Mouse (Mus musculus) fibroblast of lung, adult 2 months (primary cell): ENCODE results near the gene Cbarp.
"Not testable (repeated sequence)": the region's sequence is repeated elsewhere in the genome, so short reads cannot be mapped to it uniquely, and the experiment has no call there.

Source experiments
- DNase-seq: peaks from one replicate; pipeline ENCODE4 v3.0.0-alpha.2; 2011; ENCODE audit warnings: low read depth

Gene Cbarp

DNA sequence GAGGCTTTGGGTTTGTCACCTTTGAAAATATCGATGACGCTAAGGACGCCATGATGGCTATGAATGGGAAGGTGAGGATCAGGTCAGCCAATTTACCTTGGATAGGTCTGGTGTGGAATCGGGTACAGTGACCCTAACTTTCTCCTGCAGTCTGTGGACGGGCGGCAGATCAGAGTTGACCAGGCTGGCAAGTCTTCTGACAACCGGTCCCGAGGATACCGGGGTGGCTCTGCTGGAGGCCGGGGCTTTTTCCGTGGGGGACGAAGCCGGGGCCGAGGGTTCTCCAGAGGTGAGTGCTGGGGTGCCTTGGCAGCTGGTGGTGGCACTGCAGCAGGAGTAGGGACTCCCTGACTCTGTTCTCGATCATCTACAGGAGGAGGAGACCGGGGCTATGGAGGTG, 29.4 kb upstream of the Cbarp start:
- no peak for DNase-seq

DNA sequence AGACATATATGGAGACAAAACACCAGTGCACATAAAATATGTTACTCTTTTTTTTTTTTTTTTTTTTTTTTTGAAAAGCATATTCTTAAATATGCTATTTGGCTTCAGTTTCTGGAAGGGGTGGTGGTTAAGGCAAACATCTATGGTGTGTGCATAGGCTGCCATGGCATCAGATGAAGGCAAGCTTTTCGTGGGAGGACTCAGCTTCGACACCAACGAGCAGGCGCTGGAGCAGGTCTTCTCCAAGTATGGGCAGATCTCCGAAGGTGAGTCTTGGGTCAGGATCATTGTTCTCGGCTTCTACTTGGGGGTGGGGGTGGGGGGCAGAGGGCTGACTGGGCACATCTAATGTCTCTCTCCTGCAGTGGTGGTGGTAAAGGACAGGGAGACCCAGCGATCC, 29.0 kb upstream of the Cbarp start:
- DNase-seq, result no peak

DNA sequence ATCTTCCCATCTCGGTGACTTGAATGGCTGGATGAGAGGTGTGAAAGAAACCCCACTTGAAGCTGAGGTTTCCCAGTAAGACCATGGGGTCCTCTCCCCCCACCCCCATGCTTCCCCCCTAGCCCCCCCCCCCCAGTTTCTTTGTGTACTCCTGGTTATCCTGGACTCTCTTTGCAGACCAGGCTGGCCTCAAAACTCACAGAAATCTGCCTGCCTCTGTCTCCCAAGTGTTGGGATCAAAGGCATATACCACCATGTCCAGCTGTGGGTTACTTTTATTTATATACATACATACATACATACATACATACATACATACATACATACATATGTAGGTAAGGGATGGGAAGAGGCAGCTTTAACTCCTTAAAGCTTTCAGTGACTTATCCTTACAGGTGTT, 28.4 kb upstream of the Cbarp start:
- DNase-seq, result no peak

DNA sequence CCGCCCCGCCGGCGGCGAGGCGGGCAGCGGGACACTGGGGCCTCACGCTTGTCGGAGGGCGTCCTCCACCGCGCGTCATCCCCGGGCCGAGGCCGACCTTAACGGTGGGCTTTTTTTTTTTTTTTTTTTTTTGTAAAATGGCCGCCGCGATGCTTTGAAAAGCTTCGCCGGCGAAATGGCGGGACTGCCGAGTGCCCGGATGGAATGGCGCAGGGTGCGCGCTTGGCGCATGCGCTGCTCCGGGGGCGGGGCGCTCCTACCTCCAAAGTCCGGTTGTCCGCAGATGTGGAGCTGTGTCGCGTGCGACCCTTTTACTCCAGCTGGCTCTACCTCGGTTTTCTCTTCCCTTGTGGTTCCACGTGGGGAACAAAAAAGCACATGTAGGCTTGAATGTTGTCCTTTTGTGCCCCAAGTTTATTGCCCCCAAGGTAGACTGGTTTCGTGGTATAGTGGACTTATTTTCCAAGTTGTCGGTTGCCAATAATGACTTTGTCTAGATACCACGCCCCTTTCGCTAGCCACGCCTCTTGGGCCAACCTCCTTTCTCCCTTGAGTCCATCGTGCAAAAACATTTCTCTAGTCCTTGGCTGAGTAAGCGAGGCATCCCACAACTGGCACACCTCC, 27.5 kb upstream of the Cbarp start:
- DNase-seq, result peak; percentile 84

DNA sequence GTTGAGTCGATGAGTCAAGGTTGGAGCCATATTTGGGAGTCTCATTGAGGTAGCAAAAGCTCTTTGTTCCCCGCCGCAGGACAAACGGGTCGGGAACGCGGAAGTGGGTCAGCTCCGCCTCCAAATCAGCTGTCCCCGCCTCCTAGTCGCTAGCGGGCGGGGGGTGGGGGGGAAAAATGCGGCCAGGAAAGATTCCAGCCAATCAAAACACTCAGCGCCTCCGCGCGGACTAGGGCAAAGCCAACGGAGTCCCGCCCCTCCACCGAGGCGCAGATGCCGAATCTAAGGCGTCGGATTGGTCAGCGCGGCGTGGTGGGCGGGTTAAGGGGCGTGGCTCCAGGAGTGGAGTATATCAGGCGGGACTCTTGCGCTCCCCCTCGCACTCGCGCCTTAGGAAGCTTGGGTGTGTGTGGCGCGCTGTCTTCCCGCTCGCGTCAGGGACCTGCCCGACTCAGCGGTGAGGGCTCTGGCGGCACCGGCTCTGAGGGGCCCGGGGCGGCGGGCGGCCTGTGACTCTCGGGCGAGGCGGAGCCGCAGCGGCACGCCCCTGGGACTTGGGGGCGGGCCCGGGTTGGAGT, 26.9 kb upstream of the Cbarp start:
- DNase-seq, result peak; percentile 95

DNA sequence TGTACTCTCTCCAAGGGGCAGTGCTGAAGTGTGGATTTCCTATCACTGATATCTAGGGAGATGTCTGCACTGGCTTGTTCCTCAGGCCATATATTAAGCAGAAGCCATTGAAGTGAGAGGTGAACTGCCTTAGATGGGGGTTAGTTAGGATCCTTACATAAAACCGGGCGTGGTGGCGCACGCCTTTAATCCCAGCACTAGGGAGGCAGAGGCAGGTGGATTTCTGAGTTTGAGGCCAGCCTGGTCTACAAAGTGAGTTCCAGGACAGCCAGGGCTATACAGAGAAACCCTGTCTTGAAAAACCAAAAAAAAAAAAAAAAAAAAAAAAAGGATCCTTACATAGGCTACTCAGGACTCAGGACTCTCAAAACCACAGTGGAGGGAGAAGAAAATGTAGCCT, 25.5 kb upstream of the Cbarp start:
- not testable (repeated sequence) for DNase-seq

DNA sequence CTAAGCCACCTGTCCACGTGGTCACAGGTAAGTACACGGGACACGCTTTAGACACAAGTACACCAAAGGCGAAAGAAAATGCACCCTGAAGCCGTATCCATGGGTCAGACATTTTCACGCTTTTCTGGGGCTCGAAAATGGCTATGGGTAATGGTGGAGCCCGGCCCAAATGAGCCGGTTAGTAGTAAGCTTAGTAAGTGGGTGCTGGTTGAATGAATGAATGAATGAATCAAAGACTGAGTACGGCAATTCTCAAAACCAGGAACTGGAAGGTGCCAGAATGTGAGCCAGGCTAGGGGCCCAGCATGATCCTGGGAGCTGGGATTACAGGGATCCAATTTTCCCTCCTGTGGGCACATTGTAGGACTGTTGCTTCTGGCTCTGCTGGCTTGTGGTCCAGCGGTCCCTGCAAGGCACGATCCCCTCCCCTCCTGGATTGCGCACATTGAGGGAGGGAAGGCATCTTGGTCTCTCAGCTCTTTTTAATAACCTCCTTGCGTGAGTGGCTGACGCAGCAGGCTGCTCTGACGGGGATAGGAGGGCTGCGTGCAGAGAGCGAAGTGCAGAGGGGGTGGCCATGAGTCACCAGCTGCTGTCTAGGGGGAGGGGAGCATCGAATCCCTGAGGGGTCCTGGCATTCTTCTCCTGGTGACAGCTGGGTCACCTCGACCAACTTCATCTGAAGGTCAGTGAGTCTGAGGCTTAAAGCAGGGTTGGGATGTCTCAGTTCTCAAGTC, 24.9 kb upstream of the Cbarp start, which contains the start of gene Cirbp:
Gene Cirbp (plus strand): TSS at position 594 of the 737 bp plus-strand sequence.
- no peak for DNase-seq

DNA sequence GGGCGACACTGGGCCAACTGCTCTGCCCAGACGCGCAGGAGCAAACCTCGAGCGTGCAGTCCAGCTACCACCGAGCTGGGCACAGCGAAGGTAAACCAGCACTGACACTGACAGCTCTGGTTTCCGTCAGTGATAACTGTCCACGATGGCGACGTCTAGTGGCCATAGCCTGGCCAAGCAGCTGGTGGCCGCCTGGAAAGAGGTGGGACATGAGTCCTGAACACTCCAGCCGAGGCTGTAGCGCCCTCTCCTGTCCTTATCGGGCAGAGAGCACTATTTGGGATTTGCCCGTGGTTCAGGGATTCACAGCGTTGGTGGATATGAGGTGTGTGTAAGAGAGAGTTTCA, 24.3 kb upstream of the Cbarp start:
- DNase-seq, result peak; percentile 89

DNA sequence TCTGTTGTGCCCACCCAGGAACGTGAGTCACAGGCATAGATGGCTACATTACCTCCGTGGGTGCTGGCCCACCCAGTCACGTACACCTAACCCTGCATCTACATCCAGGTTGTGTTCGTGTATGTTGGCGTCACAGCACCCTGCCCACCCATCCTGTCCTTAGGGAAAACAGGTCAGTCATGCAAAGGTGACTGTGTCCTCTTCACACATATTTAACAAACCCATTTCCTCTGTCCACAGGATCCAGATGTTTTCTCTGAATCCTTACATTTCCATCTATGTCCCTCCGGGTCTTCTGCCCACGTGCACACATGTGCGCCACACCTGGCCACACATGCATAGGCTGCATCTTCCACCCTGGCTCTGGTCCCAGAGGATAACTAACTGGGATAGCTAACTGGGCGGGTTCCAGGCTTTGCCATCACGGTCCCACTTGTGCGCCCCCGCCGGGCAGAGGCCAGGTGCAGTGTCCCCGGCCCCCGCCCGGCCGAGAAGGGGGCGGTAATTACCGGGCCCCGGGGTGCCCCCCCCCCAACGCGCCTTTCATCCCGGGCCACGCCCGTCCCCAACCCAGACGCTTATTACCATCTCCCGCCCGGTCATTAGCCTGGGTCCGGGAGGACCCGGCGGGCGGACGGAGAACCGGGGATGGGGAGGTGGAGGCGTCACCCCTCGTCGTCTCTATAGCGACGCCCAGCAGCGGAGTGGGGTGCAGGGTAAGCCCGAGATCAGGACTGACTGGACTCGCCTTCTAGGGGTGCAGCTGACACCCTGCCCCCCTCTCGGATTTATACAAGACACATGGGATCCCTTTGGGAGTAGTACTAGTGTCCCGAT, 23.7 kb upstream of the Cbarp start:
- DNase-seq, result no peak

DNA sequence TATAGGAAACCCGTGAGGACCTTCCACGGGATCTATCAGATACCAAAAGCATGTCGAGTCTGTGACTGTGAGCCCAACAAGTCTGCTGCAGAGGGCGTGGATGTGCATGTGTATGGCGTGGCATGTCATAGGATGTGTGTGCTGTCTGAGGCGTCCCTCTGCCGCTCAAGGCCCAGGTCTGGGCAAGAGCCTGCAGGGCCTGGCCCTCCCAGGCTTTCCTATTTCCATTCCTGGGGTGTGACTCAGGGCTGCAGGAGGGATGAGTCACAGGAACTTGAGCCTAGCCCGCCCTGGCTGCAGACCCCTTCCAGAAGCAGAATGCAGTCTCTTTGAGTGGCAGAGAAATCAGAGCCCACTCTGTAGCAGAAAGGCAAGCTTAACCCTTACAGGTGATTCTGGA, 23.1 kb upstream of the Cbarp start:
- DNase-seq, result no peak

DNA sequence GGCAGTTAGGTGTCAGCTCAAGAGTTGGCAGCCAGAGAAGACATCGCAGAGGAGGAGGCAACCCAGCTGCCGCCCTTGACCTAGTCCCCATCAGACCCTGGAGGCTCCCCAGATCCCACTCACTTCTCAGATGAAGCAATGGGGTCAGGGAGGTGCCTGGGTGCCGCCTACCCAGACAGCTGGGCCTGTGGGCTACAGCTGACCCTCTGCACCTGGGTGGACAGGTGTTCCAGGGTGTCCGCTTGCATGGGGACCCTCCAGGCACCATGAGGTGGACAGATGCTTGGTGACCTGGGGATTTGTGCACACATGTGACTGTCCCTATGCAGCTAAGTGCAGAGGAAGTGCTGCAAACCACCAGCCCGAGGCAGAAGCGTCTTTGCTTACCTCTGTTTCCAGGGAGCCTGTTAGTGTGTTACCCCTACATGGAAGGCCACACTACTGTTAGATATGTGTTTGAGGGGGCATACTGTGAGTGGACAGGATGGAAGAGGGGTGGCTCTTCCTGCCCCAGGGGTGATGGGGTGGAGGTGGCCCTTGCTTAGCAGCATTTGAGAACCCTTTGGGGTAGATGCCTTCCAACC, 22.2 kb upstream of the Cbarp start:
- DNase-seq, result no peak

DNA sequence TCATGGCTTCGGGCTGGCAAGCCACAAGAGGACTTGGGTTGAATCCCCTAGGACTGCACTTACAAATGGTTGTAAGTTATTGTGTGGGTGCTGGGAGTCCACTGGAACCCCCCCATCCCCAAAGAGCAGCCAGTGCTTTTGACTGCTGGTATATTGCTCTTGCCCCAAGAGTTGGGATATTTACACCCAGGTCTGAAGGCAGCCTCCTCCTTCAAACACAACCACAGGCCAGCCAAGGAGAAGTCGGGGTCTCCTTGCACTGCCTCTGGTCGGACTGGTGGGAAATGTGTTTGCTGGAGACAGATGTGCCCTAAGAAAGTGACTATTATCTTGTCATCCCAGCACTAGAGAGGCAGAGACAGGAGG, 21.6 kb upstream of the Cbarp start:
- DNase-seq, result no peak

DNA sequence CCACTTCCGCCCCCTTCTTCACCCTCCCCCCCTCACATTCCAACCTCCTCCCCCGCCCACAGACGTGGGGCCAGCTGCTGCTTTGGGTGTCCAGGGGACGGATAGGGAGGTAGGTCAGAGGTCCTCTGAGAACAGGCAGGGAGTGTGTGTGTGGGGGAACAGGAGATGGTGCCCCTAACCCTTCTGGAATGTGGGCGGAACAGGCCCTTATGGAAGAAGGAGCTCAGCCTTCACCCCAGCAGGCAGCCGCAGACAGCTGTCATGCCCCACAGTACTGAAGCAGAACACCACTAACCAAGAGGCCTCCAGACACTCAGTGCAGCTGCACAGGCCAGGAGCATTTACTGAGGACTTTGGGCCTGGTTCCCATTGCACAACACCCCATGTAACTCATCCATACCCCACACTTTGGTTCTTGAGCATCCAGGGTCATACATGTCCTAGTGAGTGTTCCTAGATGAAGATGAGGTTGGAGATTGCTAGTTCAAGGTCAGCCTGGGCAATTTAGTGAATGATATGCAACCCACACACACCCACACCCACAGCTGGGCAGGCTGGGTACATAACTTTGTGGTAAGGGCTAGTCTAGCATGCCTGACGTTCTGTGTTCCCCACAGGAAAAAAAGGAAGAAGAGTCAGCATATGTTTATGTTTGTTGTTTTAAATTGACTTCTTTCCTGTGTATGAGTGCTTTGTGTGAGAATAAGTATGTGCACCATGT, 21.0 kb upstream of the Cbarp start:
- no peak for DNase-seq

DNA sequence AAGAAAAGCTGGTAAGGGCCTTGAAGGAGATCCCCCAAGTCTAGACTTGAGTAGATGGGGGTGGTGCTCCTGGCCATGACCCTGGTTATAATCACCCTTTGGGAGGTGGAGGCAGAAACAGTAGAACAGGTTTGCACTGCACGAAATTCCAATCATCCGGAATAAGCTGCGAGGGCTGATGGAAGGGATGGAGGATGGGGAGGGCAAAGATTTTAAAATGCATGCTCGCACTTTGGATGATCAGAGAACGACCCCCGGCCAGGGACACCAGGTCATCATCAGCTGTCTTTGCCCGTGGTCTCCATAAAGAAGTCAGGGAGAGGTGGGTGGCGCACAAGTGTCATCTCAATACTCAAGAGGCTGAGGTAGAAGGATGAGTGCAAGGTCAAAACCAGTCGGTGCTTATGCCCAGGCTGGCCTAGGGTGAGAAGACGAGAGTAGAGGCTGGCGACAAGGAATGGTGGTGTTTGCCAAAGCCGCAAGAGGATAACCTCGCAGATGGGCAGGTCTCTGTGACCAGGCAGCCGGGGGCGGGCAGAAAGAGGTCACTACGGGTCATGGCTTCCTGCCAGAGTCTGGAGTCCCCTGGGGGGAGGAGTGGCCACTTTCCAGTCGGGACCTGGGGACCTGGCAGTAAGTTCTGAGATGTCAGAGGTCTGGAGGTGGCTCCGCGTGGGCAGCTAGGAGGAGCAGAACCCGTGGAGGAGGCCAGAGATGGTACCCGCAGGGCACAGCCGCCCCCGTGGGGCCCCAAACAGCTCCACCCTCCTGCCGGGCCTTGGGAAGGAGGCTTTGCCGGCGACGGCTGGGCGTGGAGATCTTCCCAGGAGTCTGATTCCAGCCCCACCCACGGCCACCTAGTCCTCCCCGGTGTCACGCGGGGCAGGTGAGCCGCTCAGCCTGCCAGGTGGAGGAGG, 20.1 kb upstream of the Cbarp start:
- DNase-seq, result no peak

DNA sequence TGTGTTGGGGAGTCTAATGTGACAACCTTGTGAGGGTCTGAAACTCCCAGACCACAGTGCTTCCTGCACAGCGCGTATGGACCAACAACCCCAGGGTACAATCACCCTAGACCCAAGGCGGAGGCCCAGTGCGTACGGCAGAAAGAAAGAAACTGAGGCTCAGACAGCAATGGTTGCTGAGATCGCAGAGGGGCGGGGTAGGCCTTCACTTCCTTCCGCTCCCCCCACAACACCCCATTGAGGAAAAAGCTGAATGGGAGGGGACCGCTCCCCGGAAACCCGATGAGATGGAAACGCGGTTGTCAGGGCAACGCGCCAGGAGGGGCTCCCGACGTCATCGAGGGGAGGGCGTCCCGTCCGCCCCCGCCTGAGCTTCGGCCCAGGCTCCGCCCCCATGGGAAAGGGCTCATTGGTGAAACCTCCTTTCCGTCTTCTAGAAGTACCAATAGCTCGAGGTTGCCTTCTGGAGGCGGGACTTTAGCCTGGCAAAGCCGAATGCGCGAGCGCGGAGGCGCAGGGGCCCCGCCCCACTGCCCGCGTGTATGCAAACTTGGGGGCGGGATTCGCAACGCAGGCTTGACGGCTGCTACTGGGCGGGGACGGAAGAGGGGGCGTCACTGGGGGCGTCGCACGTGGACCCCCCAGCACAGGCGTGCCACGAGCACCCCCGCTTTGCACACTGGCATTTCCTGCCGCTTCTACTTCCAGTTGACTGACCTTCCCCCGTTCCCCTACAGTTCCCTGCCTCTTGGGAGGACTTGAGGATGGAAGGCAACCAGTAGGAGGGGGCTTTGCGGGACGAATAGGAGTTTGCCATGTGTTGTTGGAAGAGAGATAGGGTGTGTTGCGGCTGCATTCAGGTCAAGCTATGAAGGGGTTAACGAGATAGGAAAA, 19.2 kb upstream of the Cbarp start:
- DNase-seq, result peak; percentile 90

DNA sequence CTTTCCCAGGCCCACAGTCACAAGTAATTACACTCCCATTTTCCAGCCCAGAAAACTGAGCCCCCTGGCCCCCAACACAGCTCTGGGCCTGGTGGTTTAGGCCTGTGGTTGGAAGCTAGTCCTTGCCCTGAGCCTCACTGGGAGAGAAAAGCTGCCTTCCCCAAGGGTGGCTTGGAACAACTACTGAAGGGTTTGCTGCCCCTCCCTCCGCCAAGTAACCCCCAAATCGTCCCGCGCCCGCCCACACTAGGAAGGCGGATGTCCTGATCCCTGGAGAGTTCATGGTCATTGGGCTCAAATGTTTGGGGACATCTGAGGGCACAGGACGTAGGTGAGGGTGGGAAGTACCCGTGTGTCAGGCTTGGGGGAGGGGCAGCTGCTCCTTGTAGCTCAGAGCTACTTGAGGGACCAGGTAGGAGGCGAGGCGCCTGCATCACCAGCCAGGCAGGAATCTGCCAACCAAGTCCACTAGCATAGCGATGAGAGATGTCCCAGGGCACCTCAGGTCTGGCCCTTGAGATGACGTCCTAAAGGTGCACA, 18.5 kb upstream of the Cbarp start:
- no peak for DNase-seq

DNA sequence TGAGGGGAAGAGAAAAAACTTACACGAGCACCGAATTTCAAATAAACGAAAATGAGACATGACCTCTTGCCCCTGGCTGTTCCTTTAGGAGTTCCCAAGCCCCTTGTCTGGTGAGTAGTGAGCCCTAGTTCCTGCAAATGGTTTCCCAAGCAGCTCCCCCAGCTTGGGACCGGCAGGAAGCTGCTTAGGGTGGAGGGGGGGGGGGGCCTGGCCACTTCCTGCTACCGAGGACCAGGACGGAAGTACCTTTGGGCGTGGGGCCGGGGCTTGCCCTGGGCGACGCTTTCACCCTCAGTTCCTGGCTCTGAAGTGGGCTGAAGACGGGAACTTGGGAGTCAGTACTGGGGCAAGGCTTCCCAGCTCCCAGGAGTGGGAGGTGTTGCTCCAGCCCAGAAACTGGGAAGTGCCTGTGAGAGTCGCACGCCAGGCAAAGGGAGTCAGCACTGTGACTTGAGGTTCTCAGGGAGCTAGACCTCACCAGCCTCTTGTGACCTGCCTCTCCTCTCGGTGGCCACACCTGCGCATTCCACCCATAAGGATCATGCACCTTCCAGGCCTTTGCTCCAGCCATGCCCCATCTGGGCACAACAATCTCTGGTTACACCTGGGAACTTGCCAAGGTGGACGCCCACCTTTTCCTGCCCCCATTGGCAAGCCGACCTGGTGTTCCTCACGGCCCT, 17.8 kb upstream of the Cbarp start:
- DNase-seq, result no peak

DNA sequence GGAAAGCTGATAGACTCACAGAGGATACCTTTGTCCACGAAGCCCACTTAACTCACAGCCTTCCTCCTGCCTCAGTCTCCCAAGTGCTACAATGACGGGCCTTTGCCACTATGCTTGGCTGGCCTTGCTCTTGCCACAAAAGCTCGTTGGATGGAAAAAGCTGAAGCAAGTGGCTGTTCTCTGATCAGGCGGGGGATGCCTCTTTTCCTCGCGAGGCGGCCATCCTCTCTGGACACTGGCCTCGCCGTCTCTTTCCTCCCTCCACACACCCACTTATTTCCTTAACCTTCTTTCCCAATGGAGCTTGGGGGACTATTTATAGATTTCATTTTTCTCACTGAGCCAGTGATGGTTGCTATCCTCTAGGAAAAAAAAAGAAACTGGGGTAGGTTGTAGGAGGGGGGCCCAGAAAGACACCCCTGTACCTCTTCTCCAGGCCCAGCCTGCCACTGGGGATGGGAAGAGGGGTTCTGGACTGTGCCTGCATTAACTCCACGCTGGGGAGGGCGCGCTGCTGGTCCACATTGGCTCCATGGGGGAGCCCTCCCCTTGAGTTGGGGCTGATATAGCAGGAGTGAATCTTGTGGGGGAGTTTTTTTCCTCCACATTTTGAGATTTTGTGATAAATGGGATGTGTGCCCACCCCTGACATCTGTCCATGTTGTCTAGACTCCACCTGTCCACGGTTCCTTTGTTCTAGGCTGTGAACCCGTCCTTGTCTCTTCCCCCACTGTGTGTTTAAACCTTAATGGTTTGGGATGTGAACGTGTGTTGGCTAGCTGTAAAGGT, 16.7 kb upstream of the Cbarp start:
- DNase-seq, result no peak
